Mouse (Mus musculus): ENCODE results near the gene Sema3g. TPM values are rescaled to one million over a fixed set of nuclear protein-coding genes. Genes with fewer than 3 reads are reported as not detected.

Gene Sema3g
- polyA plus RNA-seq, 2 experiments, result 0.15 TPM; not detected in 1

DNA sequence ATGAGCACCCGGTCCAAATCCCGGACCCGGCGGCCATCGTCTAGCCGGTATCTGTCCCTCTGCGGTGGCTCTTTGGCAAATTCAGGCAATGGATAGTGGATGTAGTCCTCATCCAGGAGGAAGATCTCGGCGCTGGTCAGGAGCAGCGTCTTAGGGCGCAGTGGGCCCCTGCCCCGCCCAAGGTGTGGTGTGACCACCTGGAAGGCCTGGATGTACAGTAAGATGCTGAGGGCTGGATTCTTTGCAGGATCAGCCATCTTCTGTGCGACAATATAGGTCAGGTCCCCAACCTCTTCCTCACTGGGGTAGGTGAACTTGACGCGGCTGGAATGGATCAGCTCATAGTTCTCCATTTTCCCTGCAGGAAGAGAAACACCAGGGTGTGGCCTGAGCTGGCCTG, 45.8 kb upstream of the Sema3g start:
- ATAC-seq (ENCODE audit: insufficient read depth), result no peak
- peaks cover 49% of the 10 kb centered on the region for H3K36me3 ChIP-seq (replicated peaks; ENCODE audit: control insufficient read depth, insufficient read depth, low read depth)
- 89% methylated on average over 15 of the region's 15 CpGs for WGBS (ENCODE audit: insufficient replicate concordance)
- TF ChIP-seq EP300 (IDR thresholded peaks at IDR 0.05; ENCODE audit: low read depth) (no peak), CTCF (IDR thresholded peaks at IDR 0.05; ENCODE audit: low read depth) (no peak)
- no peaks in the 10 kb centered on the region for H3K9me3 ChIP-seq (ENCODE audit: control insufficient read depth, low read length)
- H3K4me1 ChIP-seq (replicated peaks; ENCODE audit: control insufficient read depth in 2 of 2, insufficient read depth in 2 of 2, low read length in 1 of 2), result no peaks in the 10 kb centered on the region
- no peak for DNase-seq (ENCODE audit: low read depth in 3 of 3, low spot score in 3 of 3)
- no peak overlapping the region for H3K4me3 ChIP-seq (ENCODE audit: insufficient read depth in 1 of 2, low read depth in 2 of 2, low read length in 2 of 2)
- no peaks in the 10 kb centered on the region for H3K27me3 ChIP-seq (ENCODE audit: control insufficient read depth, insufficient read depth, low read length)
- H3K4me2 ChIP-seq (ENCODE audit: low read depth), result no peak overlapping the region
- no peak overlapping the region for H3K9ac ChIP-seq (replicated peaks)
- no peak overlapping the region for H3K27ac ChIP-seq

DNA sequence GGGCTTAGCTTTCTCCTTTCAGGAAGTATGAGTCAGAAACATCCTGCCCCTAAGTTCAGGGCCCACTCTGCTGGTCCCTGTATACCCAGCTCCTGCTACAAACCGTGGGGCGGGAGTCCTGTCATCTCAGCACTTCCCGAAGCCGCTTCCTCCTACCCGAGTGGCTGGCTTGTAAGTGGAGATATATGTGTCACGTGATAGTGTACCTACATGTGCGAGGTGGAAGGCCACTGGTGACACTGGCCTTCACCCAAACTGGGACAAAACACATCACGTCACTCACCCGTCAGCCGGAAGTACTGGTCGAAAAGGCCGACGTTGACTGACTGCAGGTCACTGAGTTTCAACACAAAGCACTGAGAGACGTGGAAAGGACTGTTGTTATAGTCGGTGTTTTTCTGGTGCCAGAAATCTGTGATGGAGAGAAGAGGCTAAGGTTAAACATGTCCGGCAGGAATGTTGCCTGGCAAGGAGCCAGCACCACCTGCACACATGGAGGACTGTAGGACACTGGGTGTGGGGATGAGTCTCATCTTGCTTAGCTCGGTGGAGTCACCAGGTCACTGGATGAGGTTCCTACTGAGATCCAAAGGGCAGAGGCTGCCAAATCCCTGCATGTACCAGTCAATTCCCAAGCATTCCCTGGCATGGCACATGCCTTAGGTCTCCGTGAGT, 44.7 kb upstream of the Sema3g start:
- 71% methylated on average over 18 of the region's 18 CpGs for WGBS (ENCODE audit: insufficient replicate concordance)
- no peak for TF ChIP-seq CTCF (IDR thresholded peaks at IDR 0.05; ENCODE audit: low read depth)
- no peak for TF ChIP-seq EP300 (IDR thresholded peaks at IDR 0.05; ENCODE audit: low read depth)
- Histone ChIP-seq H3K4me3 (ENCODE audit: insufficient read depth in 1 of 2, low read depth in 2 of 2, low read length in 2 of 2) (no peak overlapping the region), H3K9ac (replicated peaks) (no peak overlapping the region), H3K27ac (no peak overlapping the region), H3K9me3 (ENCODE audit: control insufficient read depth, low read length) (no peaks in the 10 kb centered on the region), H3K4me1 (replicated peaks; ENCODE audit: control insufficient read depth in 2 of 2, insufficient read depth in 2 of 2, low read length in 1 of 2) (no peaks in the 10 kb centered on the region), H3K36me3 (replicated peaks; ENCODE audit: control insufficient read depth, insufficient read depth, low read depth) (peaks cover 53% of the 10 kb centered on the region), H3K4me2 (ENCODE audit: low read depth) (no peak overlapping the region), H3K27me3 (ENCODE audit: control insufficient read depth, insufficient read depth, low read length) (no peaks in the 10 kb centered on the region)
- peak; percentile 46 for ATAC-seq (ENCODE audit: insufficient read depth)
- no peak for DNase-seq (ENCODE audit: low read depth in 3 of 3, low spot score in 3 of 3)

GRCm38 (mm10) chr14:31173537-31173936, 44.1 kb upstream of the Sema3g start:
- Histone ChIP-seq H3K36me3 (replicated peaks; ENCODE audit: control insufficient read depth, insufficient read depth, low read depth) (peaks cover 53% of the 10 kb centered on the region), H3K4me3 (ENCODE audit: insufficient read depth in 1 of 2, low read depth in 2 of 2, low read length in 2 of 2) (no peak overlapping the region), H3K27me3 (ENCODE audit: control insufficient read depth, insufficient read depth, low read length) (no peaks in the 10 kb centered on the region), H3K4me1 (replicated peaks; ENCODE audit: control insufficient read depth in 2 of 2, insufficient read depth in 2 of 2, low read length in 1 of 2) (no peaks in the 10 kb centered on the region), H3K9ac (replicated peaks) (no peak overlapping the region), H3K27ac (no peak overlapping the region), H3K9me3 (ENCODE audit: control insufficient read depth, low read length) (no peaks in the 10 kb centered on the region), H3K4me2 (ENCODE audit: low read depth) (no peak overlapping the region)
- DNase-seq (ENCODE audit: low read depth in 3 of 3, low spot score in 3 of 3) (no peak), ATAC-seq (ENCODE audit: insufficient read depth) (no peak)
- no peak for TF ChIP-seq EP300 (IDR thresholded peaks at IDR 0.05; ENCODE audit: low read depth)
- no peak for TF ChIP-seq CTCF (IDR thresholded peaks at IDR 0.05; ENCODE audit: low read depth)
- 80% methylated on average over 7 of the region's 7 CpGs for WGBS (ENCODE audit: insufficient replicate concordance)

- TF ChIP-seq EP300 (IDR thresholded peaks at IDR 0.05; ENCODE audit: low read depth) (no peak), CTCF (IDR thresholded peaks at IDR 0.05; ENCODE audit: low read depth) (no peak)
- H3K4me1 ChIP-seq (replicated peaks; ENCODE audit: control insufficient read depth in 2 of 2, insufficient read depth in 2 of 2, low read length in 1 of 2), result peaks cover 0 to 2% of the 10 kb centered on the region in 2 experiments; a peak in 1 of 4 replicates
These were observed 40.4 kb upstream of the Sema3g start for GRCm38 (mm10) chr14:31177287-31177686.

DNA sequence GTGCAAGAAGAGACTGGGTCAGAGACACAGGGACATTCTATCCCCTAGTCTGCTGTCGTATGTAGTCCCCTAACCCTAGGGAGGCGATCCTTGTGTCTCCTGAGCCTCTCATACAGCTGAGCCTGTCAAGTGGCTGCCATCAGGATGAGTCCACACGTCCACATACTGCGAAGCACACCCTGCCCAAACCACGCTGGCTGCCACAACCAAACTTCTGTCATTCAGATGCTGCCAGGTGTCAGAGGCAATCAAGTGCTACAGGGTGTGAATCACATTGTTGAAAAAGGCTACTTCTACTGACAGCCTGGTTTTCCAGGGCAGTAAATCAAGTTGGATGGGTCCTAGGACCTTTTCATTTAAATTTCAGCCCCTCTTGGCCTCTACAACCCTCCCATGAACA, 39.9 kb upstream of the Sema3g start:
- ATAC-seq (ENCODE audit: insufficient read depth), result no peak
- Histone ChIP-seq H3K36me3 (replicated peaks; ENCODE audit: control insufficient read depth, insufficient read depth, low read depth) (peaks cover 54% of the 10 kb centered on the region), H3K9me3 (ENCODE audit: control insufficient read depth, low read length) (no peaks in the 10 kb centered on the region), H3K27ac (no peak overlapping the region), H3K4me1 (replicated peaks; ENCODE audit: control insufficient read depth in 2 of 2, insufficient read depth in 2 of 2, low read length in 1 of 2) (peaks cover 0 to 6% of the 10 kb centered on the region in 2 experiments; a peak in 1 of 4 replicates), H3K27me3 (ENCODE audit: control insufficient read depth, insufficient read depth, low read length) (no peaks in the 10 kb centered on the region), H3K4me3 (ENCODE audit: insufficient read depth in 1 of 2, low read depth in 2 of 2, low read length in 2 of 2) (no peak overlapping the region), H3K9ac (replicated peaks) (no peak overlapping the region), H3K4me2 (ENCODE audit: low read depth) (no peak overlapping the region)
- DNase-seq (ENCODE audit: low read depth in 3 of 3, low spot score in 3 of 3), result no peak
- TF ChIP-seq EP300 (IDR thresholded peaks at IDR 0.05; ENCODE audit: low read depth), result no peak
- TF ChIP-seq CTCF (IDR thresholded peaks at IDR 0.05; ENCODE audit: low read depth), result no peak
- WGBS (ENCODE audit: insufficient replicate concordance), result 78% methylated on average over 5 of the region's 5 CpGs

More at GRCm38 (mm10) chr14:31177287-31177686, 40.4 kb upstream of the Sema3g start:
- Histone ChIP-seq H3K4me2 (ENCODE audit: low read depth) (no peak overlapping the region), H3K4me3 (ENCODE audit: insufficient read depth in 1 of 2, low read depth in 2 of 2, low read length in 2 of 2) (no peak overlapping the region), H3K27ac (no peak overlapping the region), H3K27me3 (ENCODE audit: control insufficient read depth, insufficient read depth, low read length) (no peaks in the 10 kb centered on the region), H3K9ac (replicated peaks) (no peak overlapping the region), H3K9me3 (ENCODE audit: control insufficient read depth, low read length) (no peaks in the 10 kb centered on the region), H3K36me3 (replicated peaks; ENCODE audit: control insufficient read depth, insufficient read depth, low read depth) (peaks cover 58% of the 10 kb centered on the region)
- DNase-seq (ENCODE audit: low read depth in 3 of 3, low spot score in 3 of 3), result no peak
- 77% methylated on average over 16 of the region's 16 CpGs for WGBS (ENCODE audit: insufficient replicate concordance)
- no peak for ATAC-seq (ENCODE audit: insufficient read depth)

All from liver, embryonic 14.5 days (tissue).